Mouse (Mus musculus) kidney, adult 2 months (tissue): ENCODE measurements at regions not wholly inside any gene's neighbourhood (a gene's known extent, or its start where the extent isn't known, plus 50 kb on each side); places are given as distances from the start of the nearest gene placed in this dataset.

Source experiments
- CTCF ChIP-seq: fragments of 200-500 bp; conservative IDR thresholded peaks from 2 replicates; pipeline ENCODE4 v1.5.1; 2011; ENCODE audit warnings: low read depth, mild to moderate bottlenecking, control low read depth, low read length, moderate library complexity, mixed read lengths; ENCODE audit not compliant: insufficient read depth, insufficient read length
- POLR2A ChIP-seq: fragments of 200-500 bp; IDR thresholded peaks from one replicate; pipeline ENCODE4 v1.6.1; 2011; ENCODE audit warnings: low read depth, low read length, control low read depth

GRCm38 (mm10) chr11:32884744-32885143 lies 60.3 kb upstream of the Smim23 start:
- TF ChIP-seq POLR2A (no peak), CTCF (no peak)
